Mouse (Mus musculus) CH12.LX (cell line): ENCODE results near the gene Dhcr24. TPM values are rescaled to one million over a fixed set of nuclear protein-coding genes. Genes with fewer than 3 reads are reported as not detected.

Source experiments
- DNase-seq: peaks from one replicate; pipeline ENCODE4 v3.0.0-alpha.2; 2013; ENCODE audit errors: extremely low read depth
- H3K27ac ChIP-seq: 2 replicates; pipeline ENCODE4 v1.5.1; 2012; ENCODE audit warnings: low read depth, mild to moderate bottlenecking, control low read depth, moderate library complexity; ENCODE audit not compliant: insufficient read depth
- H3K27me3 ChIP-seq: replicated peaks from 2 replicates; pipeline ENCODE3; 2012; ENCODE audit warnings: inconsistent platforms
- H3K36me3 ChIP-seq, 2 experiments: replicated peaks in 1 of 2; 2 replicates each; pipeline versions ENCODE3 to v1.6.1; 2012; ENCODE audit warnings: inconsistent platforms in 1 of 2, low read length in 1 of 2, mild to moderate bottlenecking in 1 of 2, mixed read lengths in 1 of 2, moderate library complexity in 1 of 2; ENCODE audit not compliant: control insufficient read depth in 1 of 2, insufficient read depth in 1 of 2
- H3K4me1 ChIP-seq, 2 experiments: 2 replicates each; pipeline ENCODE4 v1.6.1; 2012; ENCODE audit warnings: inconsistent platforms in 1 of 2, moderate library complexity in 1 of 2; ENCODE audit not compliant: insufficient read depth in 2 of 2, control insufficient read depth in 1 of 2
- H3K4me2 ChIP-seq: 2 replicates; pipeline ENCODE4 v1.6.1; 2012; ENCODE audit warnings: low read depth, mild to moderate bottlenecking, control low read depth; ENCODE audit not compliant: poor library complexity, insufficient read depth, severe bottlenecking
- H3K4me3 ChIP-seq, 3 experiments: fragments of 150-350 bp in 1 of 3; sonication (generic) in 1 of 3; replicated peaks in 1 of 3; 2 replicates each; pipeline versions ENCODE3 to v1.5.1; 2011 to 2012; ENCODE audit warnings: low read depth in 2 of 3, low read length in 2 of 3, mild to moderate bottlenecking in 2 of 3, moderate library complexity in 2 of 3, control low read depth in 1 of 3, improper control_type of control experiment in 1 of 3, inconsistent platforms in 1 of 3, mixed read lengths in 1 of 3; ENCODE audit not compliant: poor library complexity in 1 of 3
- H3K79me2 ChIP-seq: replicated peaks from 2 replicates; pipeline ENCODE4 v1.6.1; 2012; ENCODE audit warnings: mild to moderate bottlenecking, moderate library complexity; ENCODE audit not compliant: control insufficient read depth, poor library complexity, insufficient read depth, severe bottlenecking; ENCODE audit errors: extremely low read depth
- H3K9ac ChIP-seq: 2 replicates; pipeline ENCODE4 v1.6.1; 2012; ENCODE audit warnings: low read depth, mild to moderate bottlenecking, control low read depth, moderate library complexity; ENCODE audit not compliant: insufficient read depth
- H3K9me3 ChIP-seq: replicated peaks from 2 replicates; pipeline ENCODE3; 2012; ENCODE audit warnings: low read length, inconsistent platforms, mixed read lengths
- CTCF ChIP-seq, 2 experiments: IDR thresholded peaks in 1 of 2; conservative IDR thresholded peaks in 1 of 2; 2 replicates each; pipeline ENCODE4 v1.5.1; 2011 to 2012; ENCODE audit warnings: low read depth in 2 of 2, low read length in 2 of 2, improper control_type of control experiment in 1 of 2, inconsistent platforms in 1 of 2, mild to moderate bottlenecking in 1 of 2, moderate library complexity in 1 of 2
- E2F4 ChIP-seq: IDR thresholded peaks from 2 replicates; pipeline ENCODE4 v1.6.1; 2011; ENCODE audit warnings: low read depth, low read length, improper control_type of control experiment; ENCODE audit not compliant: insufficient replicate concordance
- HCFC1 ChIP-seq: IDR thresholded peaks from 2 replicates; pipeline ENCODE4 v1.6.1; 2012; ENCODE audit warnings: low read depth, mild to moderate bottlenecking, inconsistent platforms, low read length, improper control_type of control experiment
- JUND ChIP-seq: conservative IDR thresholded peaks from 2 replicates; pipeline ENCODE4 v1.6.1; 2011; ENCODE audit warnings: low read depth, low read length, improper control_type of control experiment
- KAT2A ChIP-seq: IDR thresholded peaks from 2 replicates; pipeline ENCODE4 v1.6.1; 2012; ENCODE audit warnings: low read length, improper control_type of control experiment, inconsistent platforms; ENCODE audit not compliant: insufficient replicate concordance
- MAFK ChIP-seq: IDR thresholded peaks from 2 replicates; pipeline ENCODE4 v1.6.1; 2011; ENCODE audit warnings: low read length, improper control_type of control experiment; ENCODE audit not compliant: insufficient replicate concordance
- MAZ ChIP-seq: IDR thresholded peaks from 2 replicates; pipeline ENCODE4 v1.6.1; 2012; ENCODE audit warnings: low read depth, mild to moderate bottlenecking, inconsistent platforms, low read length, improper control_type of control experiment, moderate library complexity
- MEF2A ChIP-seq: IDR thresholded peaks from 2 replicates; pipeline ENCODE4 v1.6.1; 2014; ENCODE audit warnings: low read depth, mild to moderate bottlenecking, inconsistent platforms, low read length, improper control_type of control experiment, borderline replicate concordance
- MXI1 ChIP-seq: IDR thresholded peaks from 2 replicates; pipeline ENCODE4 v1.6.1; 2011; ENCODE audit warnings: mild to moderate bottlenecking, low read depth, low read length, improper control_type of control experiment
- NELFE ChIP-seq: IDR thresholded peaks from 2 replicates; pipeline ENCODE4 v1.6.1; 2011; ENCODE audit warnings: low read depth, low read length, improper control_type of control experiment
- PAX5 ChIP-seq: IDR thresholded peaks from 2 replicates; pipeline ENCODE4 v1.6.1; 2012; ENCODE audit warnings: low read length, inconsistent platforms, mixed read lengths
- POLR2A ChIP-seq: IDR thresholded peaks from 2 replicates; pipeline ENCODE4 v1.6.1; 2011; ENCODE audit warnings: low read depth, mild to moderate bottlenecking, improper control_type of control experiment, low read length
- TCF12 ChIP-seq: IDR thresholded peaks from 2 replicates; pipeline ENCODE4 v1.6.1; 2014; ENCODE audit warnings: low read depth, mild to moderate bottlenecking, inconsistent platforms, low read length, improper control_type of control experiment
- ZMIZ1 ChIP-seq: IDR thresholded peaks from 2 replicates; pipeline ENCODE4 v1.6.1; 2012; ENCODE audit warnings: low read depth, mild to moderate bottlenecking, inconsistent platforms, low read length, improper control_type of control experiment
- dilution Hi-C: fragments of 300-500 bp; cut with MboI; formaldehyde crosslinking; loops from 2 replicates; pipeline ENCODE4 v1.14.3; 2020; ENCODE audit warnings: low sequenced_read_pairs; ENCODE audit not compliant: extremely low pct_unique_long_range_greater_than_20kb, extremely low pct_ligation_motif_present
- in situ Hi-C: fragments of 300-500 bp; cut with MboI; formaldehyde crosslinking; loops from 3 replicates; pipeline ENCODE4 v1.14.3; 2019; ENCODE audit warnings: low sequenced_read_pairs, low pct_ligation_motif_present, low pct_unique_long_range_greater_than_20kb, mixed read lengths
- polyA plus RNA-seq: library from polyadenylated mRNA; unstranded; fragments of >175 nt; gene quantifications from 2 replicates; pipeline ENCODE4 v1.2.1, GENCODE M21; 2012; ENCODE audit warnings: low read depth; ENCODE audit not compliant: insufficient read length
- total RNA-seq, 2 experiments: library from RNA; depleted of rRNA; stranded (reverse); fragments of 300-350 nt in 1 of 2; fragments of >200 nt in 1 of 2; gene quantifications; 2 replicates each; pipeline ENCODE4 v1.2.3; 2012 to 2014

The Dhcr24 gene
- total and polyA plus RNA-seq, 3 experiments = 41.4 to 90.5 (median 46.9) TPM

DNA sequence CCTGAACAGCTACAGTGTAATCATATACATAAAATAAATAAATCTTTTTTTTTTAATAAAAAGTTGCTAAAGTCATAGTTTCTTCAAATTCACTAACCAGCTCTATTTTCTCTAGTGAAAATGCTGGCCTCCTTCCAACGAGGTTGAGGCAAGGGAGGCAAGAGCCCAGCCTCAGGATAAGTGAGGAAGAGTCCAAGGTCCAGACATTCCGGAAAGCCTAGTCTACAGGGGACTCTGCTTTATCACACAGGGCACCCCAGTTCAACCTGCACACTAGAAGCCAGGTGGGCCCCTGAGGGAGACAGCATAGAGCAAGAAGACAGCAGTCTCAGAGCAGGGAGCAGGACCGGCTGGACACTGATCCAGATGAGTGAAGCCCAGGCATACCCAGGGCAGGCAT lies 60.6 kb downstream of the Dhcr24 start:
- Histone ChIP-seq H3K27me3 (peaks cover 50% of the 10 kb centered on the region), H3K4me1 (peaks cover 4% of the 10 kb centered on the region in 2 experiments; a peak in 1 of 4 replicates), H3K9me3 (no peaks in the 10 kb centered on the region), H3K4me2 (no peak overlapping the region), H3K4me3 (no peak overlapping the region), H3K79me2 (no peaks in the 10 kb centered on the region), H3K9ac (no peak overlapping the region), H3K27ac (no peak overlapping the region), H3K36me3 (no peaks in the 10 kb centered on the region)
- dilution Hi-C loops = no loop called here
- in situ Hi-C loops = no loop called here
- DNase-seq = no peak
- TF ChIP-seq NELFE (no peak), TCF12 (no peak)
- TF ChIP-seq, all 38 proteins: peak for 0

- no peak within 1 kb of the TSS for H3K27ac ChIP-seq
- in situ Hi-C loops (no loop called here), dilution Hi-C loops (no loop called here)
- H3K9me3 ChIP-seq = no peaks in the 10 kb centered on the region
- H3K4me2 ChIP-seq = 0 out of 2 replicates have a peak within 1 kb of the TSS, but pooled peaks have one; percentile 47
- peaks cover 52% of the 10 kb centered on the region for H3K27me3 ChIP-seq
- TF ChIP-seq JUND (no peak), HCFC1 (no peak), POLR2A (no peak), MAFK (no peak), ZMIZ1 (no peak)
- no peak for DNase-seq
- no peak within 1 kb of the TSS for H3K9ac ChIP-seq
- H3K4me3 ChIP-seq = no peak within 1 kb of the TSS
- no peaks in the 10 kb centered on the region for H3K36me3 ChIP-seq
- H3K4me1 ChIP-seq = peaks cover under 1 to 2% of the 10 kb centered on the region in 2 experiments; a peak in 1 of 4 replicates
- H3K79me2 ChIP-seq = no peaks in the 10 kb centered on the region
These were observed 61.2 kb downstream of the Dhcr24 start, which contains the start of gene Ttc22 for GRCm38 (mm10) chr4:106622030-106622493. Gene Ttc22, plus strand, starts transcription at chr4:106622432.

GRCm38 (mm10) chr4:106622712-106623111 lies 61.9 kb downstream of the Dhcr24 start:
- no peak for DNase-seq
- Histone ChIP-seq H3K9ac (no peak overlapping the region), H3K27ac (no peak overlapping the region), H3K9me3 (no peaks in the 10 kb centered on the region), H3K4me2 (no peak overlapping the region), H3K4me1 (no peaks in the 10 kb centered on the region), H3K27me3 (peaks cover 57% of the 10 kb centered on the region), H3K79me2 (no peaks in the 10 kb centered on the region), H3K4me3 (no peak overlapping the region), H3K36me3 (no peaks in the 10 kb centered on the region)
- dilution Hi-C loops = no loop called here
- TF ChIP-seq MAZ (no peak), PAX5 (no peak), CTCF (conservative IDR thresholded peaks at IDR 0.05 in 1 of 2, IDR thresholded peaks at IDR 0.05 in 1 of 2; ENCODE audit: low read depth in 2 of 2, low read length in 2 of 2) (no peak), MEF2A (no peak), E2F4 (no peak), KAT2A (no peak), MXI1 (no peak)
- in situ Hi-C loops = no loop called here
